Mouse (Mus musculus) kidney, embryonic 15.5 days (tissue): Measurements from ENCODE around the gene Slc35g3. TPM values are rescaled to one million over a fixed set of nuclear protein-coding genes. Genes with fewer than 3 reads are reported as not detected.
A peak's percentile ranks its signal among the peaks of the same experiment; 100 is the strongest.

Source experiments
- ATAC-seq: fragments of 200-750 bp; cut with Nextera tagmentation; replicated peaks from 2 replicates; pipeline ENCODE4 v1.8.0; 2017; ENCODE audit warnings: moderate TSS enrichment; ENCODE audit not compliant: low FRiP score
- H3K27ac ChIP-seq: fragments of 300-500 bp; sonication (generic); 2 replicates; pipeline ENCODE4 v1.5.1; 2015; ENCODE audit warnings: mild to moderate bottlenecking, inconsistent platforms
- H3K27me3 ChIP-seq: fragments of 300-500 bp; sonication (generic); 2 replicates; pipeline ENCODE4 v1.6.1; 2015; ENCODE audit warnings: inconsistent platforms
- H3K36me3 ChIP-seq: fragments of 300-500 bp; sonication (generic); 2 replicates; pipeline ENCODE4 v1.6.1; 2015; ENCODE audit warnings: inconsistent platforms
- H3K4me1 ChIP-seq: fragments of 300-500 bp; sonication (generic); 2 replicates; pipeline ENCODE4 v1.6.1; 2015; ENCODE audit warnings: inconsistent platforms
- H3K4me2 ChIP-seq: fragments of 300-500 bp; sonication (generic); 2 replicates; pipeline ENCODE4 v1.6.1; 2015; ENCODE audit warnings: moderate library complexity, mild to moderate bottlenecking, inconsistent platforms
- H3K4me3 ChIP-seq: fragments of 300-500 bp; sonication (generic); replicated peaks from 2 replicates; pipeline ENCODE4 v1.5.1; 2015; ENCODE audit warnings: mild to moderate bottlenecking, inconsistent platforms
- H3K9ac ChIP-seq: fragments of 300-500 bp; sonication (generic); 2 replicates; pipeline ENCODE4 v1.6.1; 2015; ENCODE audit warnings: mild to moderate bottlenecking, inconsistent platforms
- H3K9me3 ChIP-seq: fragments of 300-500 bp; sonication (generic); replicated peaks from 2 replicates; pipeline ENCODE4 v1.6.1; 2016; ENCODE audit warnings: inconsistent platforms
- WGBS: fragments of 180-500 bp; shearing (Covaris S2); methylation state at CpG from one replicate; pipeline ENCODE4 v1.1.7; 2015; ENCODE audit warnings: mixed read lengths; 5-methylcytosine and 5-hydroxymethylcytosine counted together
- polyA plus RNA-seq: library from polyadenylated mRNA; unstranded; fragments of >200 nt; fragmentation: Nextera tagmentation; extraction: Ambion mirVana; gene quantifications from 2 replicates; pipeline ENCODE4 v1.2.1, GENCODE M21; 2015

The Slc35g3 gene
- 0.27 and 0.36 TPM in 2 replicates for polyA plus RNA-seq

DNA sequence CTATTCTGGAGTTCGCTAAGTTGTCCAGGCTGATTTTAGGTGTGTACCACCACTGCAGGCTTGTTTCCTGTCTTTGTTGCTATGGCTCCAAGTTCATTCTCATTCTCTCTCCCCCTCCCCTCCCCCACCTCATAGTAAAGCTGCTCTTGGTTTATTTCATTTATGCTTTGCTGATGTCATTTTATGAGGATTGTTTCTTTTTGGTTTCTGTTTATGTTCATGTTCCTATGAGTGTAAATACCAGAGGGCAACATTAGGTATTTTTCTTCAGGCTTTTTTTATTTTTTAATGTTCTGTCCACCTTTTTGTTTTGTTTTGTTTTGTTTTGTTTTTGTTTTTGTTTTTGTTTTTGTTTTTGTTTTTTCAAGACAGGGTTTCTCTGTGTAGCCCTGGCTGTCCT is at the start of gene Slc35g3:
TSS of gene Slc35g3 (minus strand) at position 101 of the 400 bp plus-strand sequence.
- Histone ChIP-seq H3K36me3 (no peaks in the 10 kb centered on the region), H3K9me3 (no peaks in the 10 kb centered on the region), H3K4me2 (no peak within 1 kb of the TSS), H3K27ac (0 out of 2 replicates have a peak within 1 kb of the TSS, but pooled peaks have one; percentile 100), H3K9ac (no peak within 1 kb of the TSS), H3K4me3 (no peak within 1 kb of the TSS), H3K4me1 (peaks cover 37% of the 10 kb centered on the region), H3K27me3 (no peaks in the 10 kb centered on the region)
- 63% methylated on average over 1 of the region's 1 CpGs for WGBS
- ATAC-seq = no peak

DNA sequence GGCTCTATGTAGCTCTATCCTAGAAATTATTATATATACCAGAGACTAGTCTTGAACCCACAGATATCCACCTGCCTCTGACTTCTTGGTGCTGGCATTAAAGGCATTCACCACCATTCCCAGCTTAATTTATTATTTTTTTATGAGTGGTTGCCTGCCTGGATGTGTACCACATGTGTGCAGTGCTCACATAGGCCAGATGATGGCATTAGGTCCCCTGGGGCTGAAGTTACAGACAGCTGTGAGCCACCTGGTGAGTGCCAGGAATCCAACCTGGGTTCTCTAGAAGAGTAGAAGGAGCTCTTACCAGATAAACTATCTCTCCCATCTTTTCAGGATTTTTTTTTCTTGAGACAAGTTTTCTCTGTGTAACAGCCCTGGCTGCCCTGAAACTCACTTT is 48.5 kb upstream of the Slc35g3 start:
- H3K27ac ChIP-seq = no peak overlapping the region
- H3K4me2 ChIP-seq = no peak overlapping the region
- no peak overlapping the region for H3K4me3 ChIP-seq
- no peaks in the 10 kb centered on the region for H3K36me3 ChIP-seq
- ATAC-seq = no peak
- no peaks in the 10 kb centered on the region for H3K9me3 ChIP-seq
- H3K27me3 ChIP-seq = peaks cover 13% of the 10 kb centered on the region
- H3K4me1 ChIP-seq = peaks cover 3% of the 10 kb centered on the region; the same call in 1 of the 2 replicates
- H3K9ac ChIP-seq = no peak overlapping the region

- Histone ChIP-seq H3K4me1 (peaks cover 25% of the 10 kb centered on the region), H3K27ac (no peak overlapping the region), H3K27me3 (peaks cover 32% of the 10 kb centered on the region), H3K9ac (no peak overlapping the region), H3K4me2 (no peak overlapping the region), H3K36me3 (no peaks in the 10 kb centered on the region), H3K4me3 (no peak overlapping the region), H3K9me3 (no peaks in the 10 kb centered on the region)
- WGBS = 78% methylated on average over 2 of the region's 2 CpGs
- ATAC-seq = no peak
These were observed 45.9 kb upstream of the Slc35g3 start for GRCm38 (mm10) chr11:69807641-69808040.

- no peak for ATAC-seq
- Histone ChIP-seq H3K9ac (no peak overlapping the region), H3K36me3 (no peaks in the 10 kb centered on the region), H3K27me3 (peaks cover 44% of the 10 kb centered on the region), H3K4me1 (peaks cover 38% of the 10 kb centered on the region), H3K4me3 (no peak overlapping the region), H3K4me2 (no peak overlapping the region), H3K9me3 (no peaks in the 10 kb centered on the region), H3K27ac (no peak overlapping the region)
- WGBS = 88% methylated on average over 4 of the region's 4 CpGs
These were observed 44.6 kb upstream of the Slc35g3 start for GRCm38 (mm10) chr11:69806378-69806777.

GRCm38 (mm10) chr11:69804972-69805909 is 43.5 kb upstream of the Slc35g3 start, which contains the start of gene Tmem102:
Tmem102 (minus strand) TSS chr11:69805624.
- Histone ChIP-seq H3K9me3 (no peaks in the 10 kb centered on the region), H3K27ac (no peak within 1 kb of the TSS), H3K36me3 (no peaks in the 10 kb centered on the region), H3K4me2 (peak within 1 kb of the TSS; percentile 93), H3K27me3 (peaks cover 47% of the 10 kb centered on the region), H3K4me3 (peak within 1 kb of the TSS; percentile 61), H3K9ac (peak within 1 kb of the TSS; percentile 46), H3K4me1 (peaks cover 49% of the 10 kb centered on the region)
- WGBS = 6% methylated on average over 29 of the region's 29 CpGs
- ATAC-seq = no peak

DNA sequence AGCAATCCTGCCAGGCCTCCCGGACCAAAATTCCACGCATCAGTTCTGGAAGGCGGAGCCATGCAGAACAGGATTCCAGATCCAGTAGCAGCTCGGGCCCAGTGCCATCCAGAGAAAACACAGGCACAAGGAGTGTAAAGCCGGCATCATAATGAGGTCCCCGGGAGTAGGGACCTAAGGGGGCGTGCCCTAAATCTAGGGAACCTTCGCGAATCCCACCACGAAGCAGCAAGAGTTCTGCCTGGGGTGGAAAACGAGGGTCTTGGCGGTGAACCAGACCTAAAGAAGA is 42.8 kb upstream of the Slc35g3 start:
- peaks cover 55% of the 10 kb centered on the region for H3K4me1 ChIP-seq
- H3K36me3 ChIP-seq = no peaks in the 10 kb centered on the region

GRCm38 (mm10) chr11:69803786-69804651 is 42.3 kb upstream of the Slc35g3 start:
- no peaks in the 10 kb centered on the region for H3K36me3 ChIP-seq
- peaks cover 47% of the 10 kb centered on the region for H3K27me3 ChIP-seq
- peak overlapping the region; percentile 61 for H3K4me3 ChIP-seq
- H3K9me3 ChIP-seq = no peaks in the 10 kb centered on the region
- H3K9ac ChIP-seq = peak overlapping the region; percentile 62
- no peak overlapping the region for H3K27ac ChIP-seq
- peak overlapping the region; percentile 93 for H3K4me2 ChIP-seq
- WGBS = 1% methylated on average over 60 of the region's 60 CpGs
- peak; percentile 52 for ATAC-seq
- peaks cover 61% of the 10 kb centered on the region for H3K4me1 ChIP-seq

More for the DNA sequence above, 42.8 kb upstream of the Slc35g3 start:
- H3K4me2 ChIP-seq = peak overlapping the region; percentile 93
- no peak for ATAC-seq
- 7% methylated on average over 12 of the region's 12 CpGs for WGBS
- H3K4me3 ChIP-seq = peak overlapping the region; percentile 61
- peaks cover 47% of the 10 kb centered on the region for H3K27me3 ChIP-seq
- H3K27ac ChIP-seq = no peak overlapping the region
- H3K9me3 ChIP-seq = no peaks in the 10 kb centered on the region
- peak overlapping the region; percentile 46 for H3K9ac ChIP-seq

- Histone ChIP-seq H3K9me3 (no peaks in the 10 kb centered on the region), H3K4me2 (peak overlapping the region; percentile 93), H3K9ac (peak overlapping the region; percentile 62), H3K36me3 (no peaks in the 10 kb centered on the region), H3K27me3 (peaks cover 48% of the 10 kb centered on the region), H3K4me3 (peak overlapping the region; percentile 61), H3K4me1 (peaks cover 63% of the 10 kb centered on the region), H3K27ac (0 out of 2 replicates have a peak overlapping the region, but pooled peaks have one; percentile 4)
- WGBS = 2% methylated on average over 12 of the region's 12 CpGs
- peak; percentile 3; the same call in 1 of the 2 replicates for ATAC-seq
These were observed 41.6 kb upstream of the Slc35g3 start for GRCm38 (mm10) chr11:69803328-69803727.

GRCm38 (mm10) chr11:69802648-69803105 is 40.9 kb upstream of the Slc35g3 start:
- Histone ChIP-seq H3K4me2 (peak overlapping the region; percentile 93), H3K9ac (peak overlapping the region; percentile 62), H3K36me3 (no peaks in the 10 kb centered on the region), H3K9me3 (no peaks in the 10 kb centered on the region), H3K27ac (0 out of 2 replicates have a peak overlapping the region, but pooled peaks have one; percentile 28), H3K4me3 (peak overlapping the region; percentile 61), H3K27me3 (peaks cover 54% of the 10 kb centered on the region), H3K4me1 (peaks cover 63% of the 10 kb centered on the region)
- under 1% methylated on average over 33 of the region's 33 CpGs for WGBS
- ATAC-seq = 0 out of 2 replicates have a peak, but pooled peaks have one; percentile 5

DNA sequence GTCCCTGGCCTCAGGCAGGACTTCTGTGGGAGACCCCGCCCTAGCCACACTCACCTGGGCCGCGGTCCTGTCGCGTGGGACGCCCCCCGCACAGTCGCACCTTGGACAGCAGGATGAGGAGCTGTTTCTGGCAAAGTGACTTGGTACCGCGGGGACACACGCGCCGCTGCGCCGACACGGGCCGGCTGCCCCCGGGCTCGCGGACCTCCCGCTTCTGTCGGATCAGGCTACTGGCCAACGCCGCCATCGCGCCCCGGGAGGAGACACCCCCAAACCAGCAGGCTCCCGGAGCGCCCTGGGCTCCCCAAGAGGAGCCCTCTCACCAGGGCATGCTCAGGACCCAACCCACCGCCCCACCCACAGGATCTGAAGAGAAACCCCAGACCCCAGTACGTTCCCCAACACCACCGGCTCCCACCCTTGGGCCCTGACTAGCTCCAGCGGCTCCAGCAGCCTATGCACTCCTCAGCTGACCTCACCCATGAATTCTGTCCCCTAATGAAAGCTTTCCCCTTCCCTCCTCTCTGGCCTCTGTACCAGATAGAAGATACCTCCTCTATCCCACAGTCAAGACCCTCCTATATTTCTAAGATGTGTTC is 39.7 kb upstream of the Slc35g3 start, which contains the start of gene Fgf11:
TSS of gene Fgf11 (minus strand) at position 479 of the 599 bp plus-strand sequence.
- Histone ChIP-seq H3K9me3 (no peaks in the 10 kb centered on the region), H3K4me1 (peaks cover 63% of the 10 kb centered on the region), H3K27ac (peak within 1 kb of the TSS; percentile 83), H3K4me3 (peak within 1 kb of the TSS; percentile 61), H3K4me2 (peak within 1 kb of the TSS; percentile 93), H3K36me3 (no peaks in the 10 kb centered on the region), H3K9ac (peak within 1 kb of the TSS; percentile 62), H3K27me3 (peaks cover 62% of the 10 kb centered on the region)
- ATAC-seq = no peak
- WGBS = under 1% methylated on average over 32 of the region's 33 CpGs
